Mouse (Mus musculus) thymus, adult 2 months (tissue): ENCODE data around the gene Asb13.

Experiments used
- CTCF ChIP-seq: fragments of 200-500 bp; IDR thresholded peaks from 2 replicates; pipeline ENCODE4 v1.5.1; 2012; ENCODE audit warnings: mild to moderate bottlenecking, control low read depth, low read length, moderate library complexity, borderline replicate concordance; ENCODE audit not compliant: control insufficient read depth, poor library complexity, insufficient read depth; ENCODE audit errors: extremely low read depth
- POLR2A ChIP-seq: fragments of 200-500 bp; IDR thresholded peaks from 2 replicates; pipeline ENCODE4 v1.6.1; 2012; ENCODE audit warnings: mild to moderate bottlenecking, low read length, control low read depth, moderate library complexity; ENCODE audit not compliant: control insufficient read depth, poor library complexity, insufficient read depth; ENCODE audit errors: extremely low read depth

- TF ChIP-seq CTCF: no peak
- TF ChIP-seq POLR2A: no peak
Observed at GRCm38 (mm10) chr13:3636797-3637196, 3.0 kb downstream of the Asb13 start.
